Comparison of ENCODE assay signal across 9 mouse cellular contexts in genomic region chr8:111889931-111890910, GRCm38 (mm10). TPM values are rescaled to one million over a fixed set of nuclear protein-coding genes. Genes with fewer than 3 reads are reported as not detected.
A peak's percentile ranks its signal among the peaks of the same experiment; 100 is the strongest.
DNase-seq lines count a peak whose midpoint lies in the region; ATAC-seq and TF ChIP-seq lines count a peak whose summit lies in the region.
"Had no signal": no experiment of that assay in that cellular context is flagged by ENCODE, and none has a peak within 500 bp of the region (broad histone marks: within the 10 kb centered on the region; RNA-seq: fewer than 3 reads in every experiment).

No protein-coding gene starts in this region.

- WGBS in hindbrain, embryonic 13.5 days: 13% methylated on average over 84 of the region's 86 CpGs

- H3K4me2 ChIP-seq in hindbrain, embryonic 13.5 days: peak overlapping the region; percentile 55

- peak overlapping the region; percentile 54 for H3K4me3 ChIP-seq in layer of hippocampus, adult 2 months
- peak overlapping the region; percentile 31 for H3K4me3 ChIP-seq in hindbrain, embryonic 13.5 days

- peak overlapping the region; percentile 21 for H3K9ac ChIP-seq in hindbrain, embryonic 13.5 days

- intact Hi-C loops in left cerebral cortex, postnatal 14 days (cut with DNase I): no loop called here

- no peak for DNase-seq in layer of hippocampus, adult 2 months (ENCODE audit: low spot score in 2 of 2)
- no peak for DNase-seq in layer of hippocampus, adult 18-20 months (ENCODE audit: low spot score in 2 of 2)
- peak; percentile 68 for DNase-seq in cerebellum, adult 9-11 months
- peak; percentile 32 for DNase-seq in neural tube, embryonic 10.5 days (ENCODE audit: extremely low spot score, low spot score)
- DNase-seq in urinary bladder, postnatal 4 days (ENCODE audit: low spot score in 2 of 2): no peak
- DNase-seq in left cerebral cortex, postnatal 14 days (ENCODE audit: low spot score in 2 of 2): no peak
- no peak for DNase-seq in c-Kit-positive CD71-positive TER-119-positive erythroid progenitor cells, embryonic 14.5 days (ENCODE audit: low spot score)

- H3K27me3 ChIP-seq in hindbrain, embryonic 13.5 days: peaks cover 70% of the 10 kb centered on the region

- H3K27ac ChIP-seq in layer of hippocampus, adult 2 months: no peak overlapping the region
- H3K27ac ChIP-seq in hindbrain, embryonic 13.5 days: no peak overlapping the region

- H3K4me1 ChIP-seq in hindbrain, embryonic 13.5 days (replicated peaks): peaks cover 17% of the 10 kb centered on the region

- H3K36me3 ChIP-seq in hindbrain, embryonic 13.5 days: no peaks in the 10 kb centered on the region

- H3K9me3 ChIP-seq in hindbrain, embryonic 13.5 days: no peaks in the 10 kb centered on the region

- TF ChIP-seq CTCF in layer of hippocampus, adult 2 months (conservative IDR thresholded peaks at IDR 0.05): no peak

- no peak; the same call in 1 of the 2 replicates for ATAC-seq in hindbrain, embryonic 13.5 days (ENCODE audit: low FRiP score)

RNA-seq across cellular contexts. Expression of gene Tmem170, which starts 13.7 kb away (rescaled TPM):
- 1 to 10 TPM; 3.9 to 4.5 TPM for total RNA-seq in layer of hippocampus, adult 2 months (2021)
- 1 to 10 TPM; 4.0 to 4.8 TPM for total RNA-seq in layer of hippocampus, adult 18-20 months (2021)
- 5.7 and 5.9 TPM in 2 replicates for polyA plus RNA-seq in hindbrain, embryonic 13.5 days (2015; fragmentation: Nextera tagmentation; extraction: Ambion mirVana)
- total RNA-seq in left cerebral cortex, postnatal 14 days (2021): 1 to 10 TPM; 2.8 to 3.3 TPM

RNA-seq across cellular contexts. Expression of gene Chst5, which starts 20.0 kb away (rescaled TPM):
- under 1 TPM; 0.44 to 0.79 TPM for total RNA-seq in layer of hippocampus, adult 2 months (2021)
- under 1 TPM; 0.63 to 0.64 TPM for total RNA-seq in layer of hippocampus, adult 18-20 months (2021)
- 4.7 and 4.9 TPM in 2 replicates for polyA plus RNA-seq in hindbrain, embryonic 13.5 days (2015; fragmentation: Nextera tagmentation; extraction: Ambion mirVana)
- total RNA-seq in left cerebral cortex, postnatal 14 days (2021): under 1 TPM; 0.62 to 0.85 TPM
- total RNA-seq: hematopoietic stem cell, adult 5-6 weeks had no signal

RNA-seq across cellular contexts. Expression of gene Cfdp1, which starts 36.1 kb away (rescaled TPM):
- total RNA-seq in layer of hippocampus, adult 2 months (2021): 10 to 100 TPM; 76.3 to 81.2 TPM
- total RNA-seq in layer of hippocampus, adult 18-20 months (2021): 10 to 100 TPM; 79.3 to 82.7 TPM
- 196 and 199 TPM in 2 replicates for polyA plus RNA-seq in hindbrain, embryonic 13.5 days (2015; fragmentation: Nextera tagmentation; extraction: Ambion mirVana)
- total RNA-seq in left cerebral cortex, postnatal 14 days (2021): 10 to 100 TPM; 79.4 to 83.6 TPM

RNA-seq across cellular contexts. Expression of gene Tmem231, which starts 43.5 kb away (rescaled TPM):
- 10 to 100 TPM; 11.7 to 13.9 TPM for total RNA-seq in layer of hippocampus, adult 2 months (2021)
- 10 to 100 TPM; 12.4 to 14.8 TPM for total RNA-seq in layer of hippocampus, adult 18-20 months (2021)
- 16.8 and 17.6 TPM in 2 replicates for polyA plus RNA-seq in hindbrain, embryonic 13.5 days (2015; fragmentation: Nextera tagmentation; extraction: Ambion mirVana)
- total RNA-seq in left cerebral cortex, postnatal 14 days (2021): 10 to 100 TPM in 1 of 2 experiments, 1 to 10 TPM in 1; 9.8 to 10.6 TPM

RNA-seq across cellular contexts. Expression of gene Gabarapl2, which starts 50.3 kb away (rescaled TPM):
- 100 to 1,000 TPM; 208 to 225 TPM for total RNA-seq in layer of hippocampus, adult 2 months (2021)
- 100 to 1,000 TPM; 212 to 219 TPM for total RNA-seq in layer of hippocampus, adult 18-20 months (2021)
- 472 and 492 TPM in 2 replicates for polyA plus RNA-seq in hindbrain, embryonic 13.5 days (2015; fragmentation: Nextera tagmentation; extraction: Ambion mirVana)
- total RNA-seq in left cerebral cortex, postnatal 14 days (2021): 100 to 1,000 TPM; 200 to 212 TPM

Comparison
In these comparisons a context has a peak if more than half of its experiments do, and no peak if none do; other contexts are left out.
1. DNase-seq: peak in cerebellum, adult 9-11 months (single experiment) and neural tube, embryonic 10.5 days (single experiment); none in layer of hippocampus, adult 2 months (0 of 2), layer of hippocampus, adult 18-20 months (0 of 2), urinary bladder, postnatal 4 days (0 of 2), left cerebral cortex, postnatal 14 days (0 of 2) and c-Kit-positive CD71-positive TER-119-positive erythroid progenitor cells, embryonic 14.5 days (single experiment).